ENCODE assay signal across 1 mouse cellular context in the genomic region with DNA sequence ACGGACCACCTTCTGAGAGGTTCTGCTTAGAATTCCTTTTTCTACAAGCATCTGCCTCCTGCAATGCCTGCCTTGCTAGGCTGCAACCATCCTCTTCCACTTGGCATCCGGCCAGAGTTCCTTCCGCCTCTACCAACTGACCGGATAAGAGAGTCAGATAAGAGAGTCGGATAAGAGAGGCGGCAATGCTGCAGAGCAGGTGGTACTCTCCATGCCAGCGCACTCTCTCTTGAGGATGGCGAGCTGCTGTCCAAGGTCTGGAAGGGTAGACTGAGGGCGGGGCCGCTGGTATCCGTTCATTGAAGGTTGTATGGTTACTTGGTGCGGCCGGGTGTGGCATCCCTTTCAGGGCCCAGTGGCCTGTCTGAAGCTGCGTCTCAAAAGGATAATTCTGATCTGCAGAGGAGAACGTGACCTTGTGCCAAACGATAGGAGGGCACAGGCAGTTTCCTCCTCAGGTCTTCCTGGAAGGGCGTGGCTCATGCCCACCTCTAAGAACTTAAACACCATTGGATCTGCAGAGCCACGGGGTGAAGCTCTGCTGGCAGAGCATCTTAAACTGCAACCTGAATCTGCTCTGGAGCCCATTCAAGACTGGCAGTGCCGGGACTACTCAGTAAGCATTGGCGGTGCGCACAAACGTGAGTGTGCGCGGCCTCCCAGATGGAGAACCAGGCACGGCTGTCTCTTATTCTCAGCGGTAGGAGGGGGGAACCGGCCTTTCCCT.
TF ChIP-seq lines count a peak whose summit lies in the region.

No protein-coding gene starts in this region.

TF ChIP-seq in MEL, 35 proteins besides CTCF, POLR2A, EP300 and RAD21:
- TF ChIP-seq SIN3A (IDR thresholded peaks at IDR 0.05; ENCODE audit: low read length) (peak; percentile 72), ZKSCAN1 (IDR thresholded peaks at IDR 0.05; ENCODE audit: low read depth, low read length) (no peak), HCFC1 (IDR thresholded peaks at IDR 0.05; ENCODE audit: low read depth, low read length) (no peak), GATA1 (IDR thresholded peaks at IDR 0.05; ENCODE audit: low read depth, low read length) (peak; percentile 74), MAX (IDR thresholded peaks at IDR 0.05; ENCODE audit: low read length) (no peak)
